Mouse (Mus musculus): ENCODE measurements around the gene Slc39a11.

Gene Slc39a11

GRCm38 (mm10) chr11:113649353-113650210 lies at the start of gene Slc39a11:
Gene Slc39a11, minus strand, starts transcription at chr11:113650079.
- peak; percentile 90 for DNase-seq (ENCODE audit: low read depth)

- DNase-seq (ENCODE audit: low read depth): no peak
Measured at GRCm38 (mm10) chr11:113699643-113700042, 49.8 kb upstream of the Slc39a11 start.

- no peak for DNase-seq (ENCODE audit: low read depth)
Measured at GRCm38 (mm10) chr11:113698013-113698545, 48.2 kb upstream of the Slc39a11 start.

GRCm38 (mm10) chr11:113697571-113697970 lies 47.7 kb upstream of the Slc39a11 start:
- no peak for DNase-seq (ENCODE audit: low read depth)

- no peak for DNase-seq (ENCODE audit: low read depth)
Measured at GRCm38 (mm10) chr11:113691851-113692250, 42.0 kb upstream of the Slc39a11 start.

- no peak for DNase-seq (ENCODE audit: low read depth)
Measured at GRCm38 (mm10) chr11:113691318-113691717, 41.4 kb upstream of the Slc39a11 start.

GRCm38 (mm10) chr11:113690506-113690905 lies 40.6 kb upstream of the Slc39a11 start:
- no peak for DNase-seq (ENCODE audit: low read depth)

- DNase-seq (ENCODE audit: low read depth): peak; percentile 58
Measured at GRCm38 (mm10) chr11:113687031-113687430, 37.2 kb upstream of the Slc39a11 start.

DNA sequence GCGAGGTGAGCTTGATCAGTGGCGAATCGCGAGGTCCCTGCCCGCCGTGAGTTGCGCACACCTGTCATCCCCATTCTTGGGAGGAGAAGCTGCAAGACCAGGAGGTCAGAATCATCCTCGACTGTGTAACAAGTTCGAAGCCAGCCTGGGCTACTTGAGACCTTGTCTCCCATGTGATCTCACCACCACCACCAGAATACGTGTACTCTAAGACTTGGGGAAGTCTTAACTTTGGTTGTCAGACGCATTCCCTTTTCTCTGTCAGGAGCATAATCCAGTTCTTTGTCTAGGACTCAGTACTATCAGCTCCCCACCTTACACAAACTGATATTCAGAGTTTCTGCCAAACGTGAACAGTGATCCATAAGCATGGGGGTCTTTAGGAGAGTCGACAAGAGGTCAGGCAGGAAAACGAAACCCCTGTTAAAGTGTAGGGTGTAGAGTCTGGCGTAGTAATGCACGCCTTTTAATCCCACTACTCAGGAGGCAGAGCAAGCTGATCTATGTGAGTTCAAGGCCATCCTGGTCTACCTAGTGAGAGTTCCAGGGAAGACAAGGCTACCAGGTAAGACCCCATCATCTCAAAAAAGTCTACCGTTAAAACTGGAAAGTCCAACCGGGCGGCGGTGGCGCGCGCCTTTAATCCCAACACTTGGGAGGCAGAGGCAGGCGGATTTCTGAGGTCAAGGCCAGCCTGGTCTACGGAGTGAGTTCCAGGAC lies 35.0 kb upstream of the Slc39a11 start:
- DNase-seq (ENCODE audit: low read depth): no peak

GRCm38 (mm10) chr11:113683957-113684706 lies 34.3 kb upstream of the Slc39a11 start, which contains the start of the genes Fam104a and D11Wsu47e:
Gene Fam104a, minus strand, starts transcription at chr11:113684155.
Gene D11Wsu47e, plus strand, starts transcription at chr11:113684412.
- DNase-seq (ENCODE audit: low read depth): peak; percentile 94

GRCm38 (mm10) chr11:113683627-113683956 lies 33.7 kb upstream of the Slc39a11 start:
- DNase-seq (ENCODE audit: low read depth): no peak

DNA sequence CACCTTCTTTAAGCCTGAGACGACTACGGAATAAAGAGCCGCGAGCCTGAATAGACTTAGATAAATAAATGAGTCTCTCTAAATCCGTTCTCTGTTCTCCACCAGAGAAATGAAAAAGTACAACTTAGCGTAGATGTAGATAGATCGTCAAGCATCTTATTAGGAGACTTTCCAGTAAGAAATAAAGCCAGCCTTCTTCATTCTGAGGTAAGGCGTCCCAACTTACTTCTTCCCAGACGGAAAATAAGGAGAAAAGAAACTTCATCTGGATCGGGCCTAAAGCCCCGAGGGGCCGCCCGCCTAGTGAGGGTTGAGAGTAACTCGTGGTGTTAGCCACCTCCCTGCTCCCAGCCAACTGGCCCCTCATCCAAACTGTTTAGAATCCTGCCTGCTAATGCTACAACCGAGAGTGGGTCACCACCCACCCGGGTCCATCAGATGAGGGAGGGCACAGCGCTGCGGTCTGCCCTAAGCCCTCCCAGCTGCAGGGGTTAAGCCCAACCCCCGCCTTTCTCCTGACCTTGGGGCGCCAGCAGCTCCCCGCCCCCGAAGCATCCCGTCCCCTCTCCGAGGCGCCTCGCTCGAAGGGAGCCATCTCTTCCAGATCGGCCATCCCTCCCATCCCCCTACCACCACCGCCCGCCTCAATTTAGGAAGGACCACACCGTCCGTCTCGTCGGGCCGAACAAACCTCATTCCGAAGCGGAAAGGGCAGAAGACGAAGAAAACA lies 33.2 kb upstream of the Slc39a11 start:
- DNase-seq (ENCODE audit: low read depth): peak; percentile 60

DNA sequence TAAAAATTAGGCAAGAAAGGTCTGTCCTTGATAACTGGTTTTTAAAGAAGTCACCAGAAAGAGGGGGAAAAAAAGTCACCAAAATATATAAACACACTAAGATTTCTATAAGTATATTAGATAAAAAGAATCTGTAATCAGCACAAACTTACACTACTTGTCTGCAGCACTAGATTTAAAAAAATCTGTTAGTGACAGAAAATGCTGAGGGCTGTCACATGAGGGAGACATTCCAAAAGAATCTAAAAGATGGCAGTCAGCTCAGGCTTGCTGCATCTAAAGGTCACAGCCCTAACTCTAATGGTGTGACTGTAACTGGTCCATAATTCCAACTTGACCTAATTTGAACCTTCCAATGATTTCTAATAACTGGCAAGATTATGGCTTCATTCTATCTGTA lies 32.1 kb upstream of the Slc39a11 start:
- no peak for DNase-seq (ENCODE audit: low read depth)

DNA sequence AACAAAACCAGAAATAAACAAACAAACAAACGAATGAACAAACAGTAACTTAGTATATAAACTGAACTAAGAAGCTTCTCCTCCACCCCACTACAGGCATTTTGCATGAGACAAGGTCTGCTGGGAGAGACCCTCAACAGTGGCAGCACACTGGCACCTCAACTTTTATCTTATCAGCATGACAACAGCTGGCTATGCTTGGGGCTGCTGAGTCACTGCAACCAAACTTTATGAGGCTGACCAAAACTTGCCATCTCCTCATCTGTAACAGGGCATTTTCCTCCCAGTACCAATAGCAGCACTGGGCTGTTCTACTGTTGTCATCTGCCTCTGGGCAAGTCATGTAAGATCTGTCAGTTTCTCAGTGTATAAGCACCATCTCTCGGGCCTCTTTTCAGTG lies 31.1 kb upstream of the Slc39a11 start:
- DNase-seq (ENCODE audit: low read depth): no peak

GRCm38 (mm10) chr11:113678373-113678772 lies 28.5 kb upstream of the Slc39a11 start:
- no peak for DNase-seq (ENCODE audit: low read depth)

DNA sequence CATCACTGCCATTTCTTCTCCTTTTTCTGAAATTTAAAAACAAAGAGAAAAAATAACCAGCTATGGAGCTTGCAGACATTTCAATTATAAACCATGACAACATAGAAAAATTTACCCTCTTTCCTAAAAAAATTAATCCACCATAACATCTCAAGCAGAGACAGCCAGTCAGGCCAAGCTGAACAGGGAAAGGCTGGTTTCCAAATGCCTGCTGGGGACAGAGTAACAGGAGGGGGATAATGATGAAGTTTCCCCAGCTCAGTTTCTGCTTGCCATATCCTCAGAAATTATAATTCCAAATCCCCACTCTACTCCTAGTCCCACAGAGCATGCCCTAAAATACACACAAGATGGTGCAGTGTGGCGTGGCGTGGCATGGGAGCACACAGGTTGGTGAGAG lies 27.5 kb upstream of the Slc39a11 start:
- DNase-seq (ENCODE audit: low read depth): no peak

DNA sequence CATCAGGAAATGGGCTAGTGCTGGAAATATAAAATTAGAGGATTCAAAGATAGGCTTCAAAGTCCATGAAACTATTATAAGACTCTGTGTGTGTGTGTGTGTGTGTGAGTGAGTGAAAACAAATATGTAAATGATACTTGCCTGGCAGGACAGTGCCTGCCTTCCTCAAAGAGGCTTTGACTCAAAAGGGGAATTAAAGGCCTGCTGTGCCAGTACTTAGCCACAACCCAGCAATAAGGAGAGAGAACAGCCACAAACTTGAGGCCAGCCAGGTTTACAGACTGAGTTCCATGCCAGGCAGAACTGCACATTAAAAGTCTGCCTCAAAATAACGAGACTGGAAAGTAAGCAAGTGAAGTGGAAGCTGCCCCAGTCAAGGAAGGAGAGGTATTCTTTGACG lies 27.0 kb upstream of the Slc39a11 start:
- DNase-seq (ENCODE audit: low read depth): no peak

DNA sequence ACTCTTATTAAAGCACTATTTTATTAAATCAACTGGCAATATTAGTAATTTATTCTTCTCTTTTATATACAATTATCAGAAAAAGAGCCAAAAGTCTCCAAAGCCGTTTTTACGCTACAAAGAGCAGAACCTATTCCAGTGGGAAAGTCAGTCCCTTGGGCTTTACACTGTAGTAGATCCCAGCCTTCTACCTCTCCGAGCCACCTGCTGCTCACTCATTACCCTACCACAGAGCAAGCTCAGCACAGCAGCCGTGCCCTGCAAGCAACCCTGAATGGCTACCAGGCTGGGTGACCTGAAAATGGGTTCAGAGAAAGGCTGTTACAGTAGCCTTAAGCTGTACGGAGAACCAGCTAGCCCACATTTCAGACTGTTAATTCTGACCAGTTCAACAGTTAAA lies 24.7 kb upstream of the Slc39a11 start:
- no peak for DNase-seq (ENCODE audit: low read depth)

DNA sequence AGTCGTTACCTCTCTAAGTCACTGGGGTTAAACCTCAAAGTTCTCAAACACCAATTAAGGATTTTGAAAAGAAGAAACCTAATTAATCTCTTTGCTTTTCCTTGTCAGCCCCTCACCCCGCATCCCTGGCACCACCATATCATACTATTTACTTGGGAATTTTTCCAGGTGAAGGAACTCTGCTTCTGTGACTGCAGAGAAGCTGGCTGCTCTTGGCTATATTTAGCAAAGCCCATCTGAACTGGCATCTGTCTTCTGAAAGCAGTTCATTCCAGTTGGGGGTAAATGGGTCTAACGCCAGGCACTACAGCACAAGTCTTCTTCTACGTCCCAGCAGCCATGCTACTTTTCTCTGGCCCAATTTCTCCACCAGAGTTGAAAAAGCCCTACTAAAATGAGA lies 23.7 kb upstream of the Slc39a11 start:
- no peak for DNase-seq (ENCODE audit: low read depth)

- no peak for DNase-seq (ENCODE audit: low read depth)
Measured at GRCm38 (mm10) chr11:113669711-113670110, 19.8 kb upstream of the Slc39a11 start.

DNA sequence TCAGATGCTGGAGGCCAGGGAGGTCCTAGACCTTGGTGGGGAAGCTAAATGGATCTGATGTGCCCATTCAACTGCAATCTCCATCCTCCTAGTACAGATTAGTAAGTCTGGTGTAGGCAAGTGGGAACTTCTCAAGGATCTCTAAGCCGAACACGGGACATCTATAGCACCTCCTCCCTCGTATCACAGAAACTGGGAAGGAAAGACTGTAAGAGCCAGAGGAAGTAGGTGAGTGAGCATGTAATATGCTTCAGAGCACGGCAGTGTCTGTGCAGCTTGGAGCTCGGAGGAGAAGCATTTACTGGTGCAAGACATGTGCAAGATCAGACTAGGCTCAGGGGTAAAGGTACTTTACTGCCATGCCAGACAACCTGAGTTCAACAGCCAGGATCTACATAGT lies 19.0 kb upstream of the Slc39a11 start:
- DNase-seq (ENCODE audit: low read depth): no peak

DNA sequence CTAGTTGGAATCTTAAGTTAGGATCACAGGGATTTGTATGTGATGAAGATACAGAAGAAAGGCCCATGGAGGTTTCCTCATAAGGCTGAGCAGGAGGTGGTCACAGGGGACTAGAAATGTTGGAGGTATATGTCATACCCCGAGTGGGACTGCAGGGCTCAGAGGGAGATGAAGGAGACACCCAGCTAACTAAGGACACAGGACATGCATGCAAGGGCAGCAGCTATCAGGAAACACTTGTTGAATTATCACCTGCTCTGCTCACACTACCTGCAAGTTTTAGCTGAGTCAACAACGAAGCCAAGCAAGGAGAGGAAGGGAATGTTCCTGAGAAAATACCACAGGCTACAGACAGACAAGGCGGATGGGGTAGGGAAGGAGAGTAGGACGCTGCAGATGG lies 17.8 kb upstream of the Slc39a11 start:
- DNase-seq (ENCODE audit: low read depth): no peak

Measured in NIH3T3 (cell line).